Mouse (Mus musculus) embryonic facial prominence, embryonic 11.5 days (tissue): ENCODE measurements around the gene Zfp36l2. TPM values are rescaled to one million over a fixed set of nuclear protein-coding genes. Genes with fewer than 3 reads are reported as not detected.

Experiments
- ATAC-seq: fragments of 200-750 bp; cut with Nextera tagmentation; replicated peaks from 2 replicates; pipeline ENCODE4 v1.8.0; 2017; ENCODE audit warnings: low read depth; ENCODE audit not compliant: insufficient number of reproducible peaks, low FRiP score, low TSS enrichment
- DNase-seq: peaks from one replicate; pipeline ENCODE4 v3.0.0-alpha.2; 2015; ENCODE audit warnings: low spot score
- H3K27ac ChIP-seq: fragments of 300-500 bp; sonication (generic); replicated peaks from 2 replicates; pipeline ENCODE4 v1.5.1; 2014; ENCODE audit warnings: mild to moderate bottlenecking, low read depth, low read length, control low read depth
- H3K27me3 ChIP-seq: fragments of 300-500 bp; sonication (generic); 2 replicates; pipeline ENCODE4 v1.6.1; 2014; ENCODE audit warnings: mild to moderate bottlenecking, low read length, moderate library complexity, mixed read lengths; ENCODE audit not compliant: control insufficient read depth, insufficient read depth
- H3K36me3 ChIP-seq: fragments of 300-500 bp; sonication (generic); replicated peaks from 2 replicates; pipeline ENCODE4 v1.6.1; 2014; ENCODE audit warnings: low read depth, mild to moderate bottlenecking, low read length, moderate library complexity, mixed read lengths; ENCODE audit not compliant: control insufficient read depth, insufficient read depth
- H3K4me1 ChIP-seq: fragments of 300-500 bp; sonication (generic); 2 replicates; pipeline ENCODE4 v1.6.1; 2014; ENCODE audit warnings: low read length, mixed read lengths; ENCODE audit not compliant: control insufficient read depth, insufficient read depth
- H3K4me2 ChIP-seq: fragments of 300-500 bp; sonication (generic); 2 replicates; pipeline ENCODE4 v1.6.1; 2014; ENCODE audit warnings: low read depth, mild to moderate bottlenecking, control low read depth, low read length, moderate library complexity
- H3K4me3 ChIP-seq: fragments of 300-500 bp; sonication (generic); 2 replicates; pipeline ENCODE4 v1.5.1; 2014; ENCODE audit warnings: low read depth, low read length, control low read depth
- H3K9ac ChIP-seq: fragments of 300-500 bp; sonication (generic); replicated peaks from 2 replicates; pipeline ENCODE4 v1.6.1; 2014; ENCODE audit warnings: mild to moderate bottlenecking, control low read depth, low read length
- H3K9me3 ChIP-seq: fragments of 300-500 bp; sonication (generic); replicated peaks from 2 replicates; pipeline ENCODE4 v1.6.1; 2016; ENCODE audit warnings: mild to moderate bottlenecking, low read length, inconsistent platforms, mixed read lengths; ENCODE audit not compliant: control insufficient read depth
- WGBS: fragments of 180-500 bp; shearing (Covaris S2); extraction: QIAGEN DNeasy Blood & Tissue Kit; methylation state at CpG from one replicate; pipeline ENCODE4 v1.1.7; 2014; 5-methylcytosine and 5-hydroxymethylcytosine counted together
- polyA plus RNA-seq: library from polyadenylated mRNA; unstranded; fragments of >200 nt; fragmentation: Nextera tagmentation; extraction: Ambion mirVana; gene quantifications from 2 replicates; pipeline ENCODE4 v1.2.1, GENCODE M21; 2014

Gene Zfp36l2
- polyA plus RNA-seq, 1 experiment from 2014 or later: 22.8 TPM

DNA sequence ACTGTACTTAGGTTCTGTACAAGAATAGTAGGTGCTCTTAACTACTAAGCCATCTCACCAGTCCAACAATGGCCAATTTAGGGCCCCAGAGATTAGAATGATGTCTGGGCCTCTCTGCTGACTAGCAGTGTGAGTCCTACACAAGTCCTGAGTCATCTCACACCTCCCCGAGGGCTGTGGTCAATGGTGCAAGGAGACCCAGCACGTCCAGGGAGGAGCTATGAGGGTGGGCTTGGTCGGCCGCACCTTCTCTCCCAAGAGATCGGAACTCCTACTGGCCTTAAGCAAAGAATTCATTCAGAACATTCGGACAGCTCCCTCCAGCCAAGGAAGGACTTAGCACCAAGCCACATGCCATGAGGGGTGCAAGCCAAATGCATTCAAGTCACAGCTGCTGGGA is 36.4 kb downstream of the Zfp36l2 start:
- no peak overlapping the region for H3K4me3 ChIP-seq
- H3K4me1 ChIP-seq: 0 out of 2 replicates have a peak, but pooled peaks cover 3% of the 10 kb centered on the region
- H3K9ac ChIP-seq: no peak overlapping the region
- WGBS: 65% methylated on average over 6 of the region's 6 CpGs
- no peak overlapping the region for H3K27ac ChIP-seq
- ATAC-seq (no peak), DNase-seq (no peak)
- no peaks in the 10 kb centered on the region for H3K9me3 ChIP-seq
- no peaks in the 10 kb centered on the region for H3K36me3 ChIP-seq
- no peaks in the 10 kb centered on the region for H3K27me3 ChIP-seq
- no peak overlapping the region for H3K4me2 ChIP-seq

DNA sequence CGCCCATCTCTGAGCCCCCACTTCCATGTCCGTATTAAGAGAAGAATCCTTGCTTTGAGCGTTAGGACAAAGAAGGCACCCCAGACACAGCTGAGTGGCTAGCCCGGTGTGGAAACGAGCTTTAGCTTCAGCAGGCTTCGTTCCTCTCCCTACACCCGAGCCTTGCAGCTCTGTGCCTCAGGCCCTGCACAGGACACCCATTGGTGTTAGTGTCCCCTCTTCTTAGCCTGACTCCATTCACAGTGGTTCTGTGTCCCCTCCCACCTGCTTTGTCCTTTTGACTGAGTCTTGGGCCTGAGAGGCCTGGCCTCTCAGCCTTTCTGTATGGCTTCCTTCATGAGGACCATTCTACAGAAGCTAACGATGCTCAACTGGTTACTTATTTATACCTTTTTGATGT is 37.5 kb downstream of the Zfp36l2 start:
- DNase-seq: no peak
- Histone ChIP-seq H3K4me3 (no peak overlapping the region), H3K9ac (no peak overlapping the region), H3K4me1 (peaks cover 8% of the 10 kb centered on the region; the same call in 1 of the 2 replicates), H3K27ac (no peak overlapping the region), H3K36me3 (no peaks in the 10 kb centered on the region), H3K9me3 (no peaks in the 10 kb centered on the region), H3K4me2 (no peak overlapping the region), H3K27me3 (no peaks in the 10 kb centered on the region)
- no peak for ATAC-seq
- 50% methylated on average over 8 of the region's 8 CpGs for WGBS

- Histone ChIP-seq H3K9ac (no peak overlapping the region), H3K27ac (no peak overlapping the region), H3K4me2 (no peak overlapping the region), H3K27me3 (no peaks in the 10 kb centered on the region), H3K36me3 (no peaks in the 10 kb centered on the region), H3K9me3 (no peaks in the 10 kb centered on the region), H3K4me1 (peaks cover 8% of the 10 kb centered on the region; the same call in 1 of the 2 replicates), H3K4me3 (no peak overlapping the region)
- ATAC-seq (no peak), DNase-seq (no peak)
- 30% methylated on average over 5 of the region's 5 CpGs for WGBS
Observed at GRCm38 (mm10) chr17:84149566-84149965, 38.2 kb downstream of the Zfp36l2 start.

DNA sequence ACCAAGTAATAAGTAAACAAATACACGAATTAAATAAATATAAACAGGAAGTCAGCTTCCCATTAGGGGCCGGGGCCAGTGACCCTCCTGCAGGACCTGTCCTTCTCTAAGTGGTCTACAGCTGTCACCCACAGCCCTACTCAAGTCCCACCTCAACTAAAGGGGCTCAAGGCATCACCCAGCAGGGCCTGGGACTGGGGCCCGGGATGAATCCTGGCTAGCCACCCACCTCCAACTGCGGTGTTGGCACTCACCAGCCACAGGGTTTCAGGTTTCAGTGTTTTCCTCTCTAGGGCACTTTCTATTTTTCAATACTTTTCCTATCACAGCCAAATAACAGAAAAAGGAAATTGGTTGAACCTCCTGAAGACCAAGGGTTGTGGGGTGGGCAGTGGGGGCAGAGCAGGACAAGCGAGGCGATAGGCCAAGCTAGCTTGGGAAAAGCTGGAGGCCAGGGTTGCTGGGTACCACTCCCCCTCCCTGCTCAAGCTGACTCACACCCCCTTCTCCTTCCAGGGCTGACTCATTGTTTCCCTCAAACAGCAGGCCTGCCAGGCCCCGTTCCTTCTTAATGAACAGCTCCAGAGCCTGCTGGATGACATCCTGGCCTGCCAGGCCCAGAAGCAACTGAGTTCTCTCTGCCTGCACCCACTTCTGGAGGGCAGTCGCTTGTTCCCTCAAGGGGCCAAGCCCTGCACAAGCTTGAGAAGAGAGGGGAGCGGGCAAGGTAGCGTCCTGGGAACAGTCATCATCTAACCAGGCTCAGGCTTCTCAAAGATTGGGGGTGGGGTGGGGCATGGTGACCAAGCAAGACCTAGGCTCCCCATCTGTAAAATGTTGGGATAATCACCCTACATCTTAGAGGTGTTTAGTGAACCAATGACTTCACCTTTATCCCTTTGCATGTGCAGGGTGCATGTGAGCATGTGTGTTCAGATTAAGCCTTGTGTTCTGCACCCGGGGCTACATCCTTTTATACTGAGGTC is 39.0 kb downstream of the Zfp36l2 start:
- Histone ChIP-seq H3K9me3 (no peaks in the 10 kb centered on the region), H3K4me1 (peaks cover 8% of the 10 kb centered on the region; the same call in 1 of the 2 replicates), H3K36me3 (no peaks in the 10 kb centered on the region), H3K4me3 (no peak overlapping the region), H3K9ac (no peak overlapping the region), H3K27ac (no peak overlapping the region), H3K27me3 (no peaks in the 10 kb centered on the region), H3K4me2 (no peak overlapping the region)
- DNase-seq (peak; percentile 61), ATAC-seq (peak; percentile 35; the same call in 1 of the 2 replicates)
- WGBS: 27% methylated on average over 11 of the region's 11 CpGs

DNA sequence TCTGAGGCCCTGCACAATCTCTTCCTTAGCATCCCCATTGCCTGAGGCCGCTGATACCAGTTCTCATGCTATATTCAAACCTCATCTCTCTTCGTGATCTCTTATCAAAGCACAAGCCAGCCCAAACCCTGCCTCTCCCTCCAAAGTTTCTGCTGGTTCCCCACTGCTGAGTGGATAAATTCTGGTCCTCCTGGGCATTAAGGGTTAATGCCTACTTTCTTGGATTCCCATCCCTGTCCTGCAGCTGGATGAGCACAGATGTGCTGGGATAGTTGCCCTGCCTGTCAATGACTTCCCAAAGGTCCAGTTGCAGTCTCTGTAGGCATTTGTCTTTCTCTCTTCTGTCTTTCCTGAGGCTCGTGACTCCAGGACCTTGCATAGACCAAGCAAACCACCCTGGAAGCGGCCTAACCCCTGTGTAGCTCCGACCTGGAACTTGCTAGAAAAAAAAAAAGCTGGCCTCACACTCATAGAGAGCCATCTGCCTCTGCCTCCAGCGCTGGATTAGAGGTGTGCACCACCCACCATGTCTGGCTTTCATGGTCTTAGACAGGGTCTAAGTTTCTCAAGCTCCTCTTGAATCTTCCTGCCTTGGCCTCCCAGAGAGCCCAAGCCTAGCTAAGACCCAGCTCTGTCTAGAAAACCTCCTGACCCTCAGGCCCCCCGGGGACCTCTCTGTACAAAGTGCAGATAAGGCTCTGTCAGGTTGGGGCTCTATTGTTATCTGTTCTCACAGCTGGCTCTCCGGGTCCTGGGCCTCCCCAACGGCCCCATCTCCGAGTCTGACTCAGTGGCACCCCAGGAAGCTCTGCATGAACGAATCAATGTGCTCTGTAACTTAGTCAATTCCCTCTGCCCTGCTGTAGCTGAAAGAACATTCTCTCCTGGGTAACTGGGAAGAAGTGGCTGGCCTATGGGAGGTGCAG is 40.3 kb downstream of the Zfp36l2 start:
- H3K4me1 ChIP-seq: peaks cover 8% of the 10 kb centered on the region; the same call in 1 of the 2 replicates

DNA sequence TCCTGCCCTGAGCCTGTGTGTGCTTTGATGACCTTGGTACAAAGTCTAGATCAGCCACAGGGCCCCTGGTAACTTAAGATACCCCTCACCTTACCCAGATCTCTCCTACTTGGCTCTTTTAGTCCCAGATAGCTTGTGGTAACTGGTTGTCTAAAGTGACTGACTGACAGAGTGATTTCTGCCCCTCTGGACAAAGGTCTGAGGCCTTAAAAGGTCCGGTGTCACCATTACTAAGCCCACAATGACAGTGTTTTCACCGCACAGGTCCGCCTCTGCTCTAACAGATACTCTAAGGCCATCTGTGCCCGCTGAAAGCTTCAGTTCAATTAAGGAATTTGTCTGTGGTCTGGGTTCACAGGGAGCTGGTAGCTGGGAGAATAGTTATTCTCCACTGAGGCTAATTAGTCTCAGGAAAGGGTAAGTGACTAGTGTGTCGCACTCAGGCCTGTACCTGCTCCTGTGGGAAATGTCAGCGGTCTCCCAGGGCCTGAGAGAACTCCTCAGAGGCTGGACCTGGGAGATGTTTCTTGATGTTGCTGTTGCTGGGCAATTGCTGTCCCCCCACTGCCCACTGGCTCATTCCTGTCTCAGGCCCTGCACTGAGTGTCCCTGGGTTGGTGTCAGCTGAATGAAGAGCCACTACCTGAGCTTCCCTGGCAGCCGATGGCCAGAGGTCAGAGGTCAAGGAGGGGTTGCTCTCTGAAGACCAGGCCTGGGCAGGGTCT is 41.1 kb downstream of the Zfp36l2 start:
- H3K4me2 ChIP-seq: no peak overlapping the region
- no peak overlapping the region for H3K4me3 ChIP-seq
- no peak overlapping the region for H3K9ac ChIP-seq
- DNase-seq: no peak
- H3K36me3 ChIP-seq: no peaks in the 10 kb centered on the region
- H3K27ac ChIP-seq: no peak overlapping the region
- H3K9me3 ChIP-seq: no peaks in the 10 kb centered on the region
- WGBS: 48% methylated on average over 7 of the region's 7 CpGs
- peaks cover 8% of the 10 kb centered on the region; the same call in 1 of the 2 replicates for H3K4me1 ChIP-seq
- ATAC-seq: no peak
- H3K27me3 ChIP-seq: no peaks in the 10 kb centered on the region

More for the DNA sequence above, 40.3 kb downstream of the Zfp36l2 start:
- Histone ChIP-seq H3K4me2 (no peak overlapping the region), H3K4me3 (no peak overlapping the region), H3K9ac (no peak overlapping the region), H3K36me3 (no peaks in the 10 kb centered on the region), H3K9me3 (no peaks in the 10 kb centered on the region), H3K27me3 (no peaks in the 10 kb centered on the region), H3K27ac (no peak overlapping the region; the same call in 1 of the 2 replicates)
- DNase-seq (no peak), ATAC-seq (no peak)
- 46% methylated on average over 11 of the region's 11 CpGs for WGBS

- Histone ChIP-seq H3K27me3 (no peaks in the 10 kb centered on the region), H3K36me3 (no peaks in the 10 kb centered on the region), H3K9me3 (no peaks in the 10 kb centered on the region), H3K4me2 (0 out of 2 replicates have a peak overlapping the region, but pooled peaks have one; percentile 13), H3K27ac (no peak overlapping the region), H3K9ac (0 out of 2 replicates have a peak overlapping the region, but pooled peaks have one; percentile 0), H3K4me3 (no peak overlapping the region), H3K4me1 (peaks cover 8% of the 10 kb centered on the region; the same call in 1 of the 2 replicates)
- ATAC-seq (no peak), DNase-seq (no peak)
- 13% methylated on average over 10 of the region's 10 CpGs for WGBS
Observed at GRCm38 (mm10) chr17:84145826-84146287, 41.9 kb downstream of the Zfp36l2 start.
